Mouse (Mus musculus): ENCODE results near the gene Lman2l. TPM values are rescaled to one million over a fixed set of nuclear protein-coding genes. Genes with fewer than 3 reads are reported as not detected.

The Lman2l gene
- polyA plus RNA-seq, 1 experiment, result 52.8 TPM

- TF ChIP-seq POLR2A (IDR thresholded peaks at IDR 0.05; ENCODE audit: borderline replicate concordance, extremely low read depth, insufficient read depth, insufficient read length, poor library complexity, severe bottlenecking), result no peak
- no peak for TF ChIP-seq CTCF (IDR thresholded peaks at IDR 0.05; ENCODE audit: borderline replicate concordance, extremely low read depth, insufficient read depth, insufficient read length)
- DNase-seq (ENCODE audit: low read depth), result no peak
Measured at GRCm38 (mm10) chr1:36457388-36458014, 12.4 kb upstream of the Lman2l start.

GRCm38 (mm10) chr1:36454055-36454815 is 9.2 kb upstream of the Lman2l start:
- TF ChIP-seq CTCF (IDR thresholded peaks at IDR 0.05; ENCODE audit: borderline replicate concordance, extremely low read depth, insufficient read depth, insufficient read length) (peak; percentile 7; the same call in 1 of the 2 replicates), POLR2A (IDR thresholded peaks at IDR 0.05; ENCODE audit: borderline replicate concordance, extremely low read depth, insufficient read depth, insufficient read length, poor library complexity, severe bottlenecking) (no peak)
- DNase-seq (ENCODE audit: low read depth), result no peak

DNA sequence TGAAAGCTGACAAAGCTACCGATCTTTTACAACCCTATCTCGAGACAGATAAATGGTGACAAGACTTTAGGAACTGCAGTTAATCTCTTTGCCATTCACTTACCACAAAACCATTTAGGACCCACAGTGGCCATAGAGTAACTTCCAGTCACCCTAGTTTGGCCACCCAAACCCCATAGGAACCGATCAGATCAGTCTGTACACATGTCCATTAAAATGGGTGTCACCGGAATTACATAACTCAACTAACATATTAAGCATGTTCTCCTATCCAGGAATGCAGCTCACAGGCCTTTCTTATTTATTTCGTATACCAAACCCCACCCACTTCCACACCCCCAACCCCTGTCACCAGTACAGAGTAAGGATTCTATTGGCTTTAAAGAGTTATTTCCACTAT is 1.8 kb upstream of the Lman2l start:
- no peak for TF ChIP-seq POLR2A (IDR thresholded peaks at IDR 0.05; ENCODE audit: borderline replicate concordance, extremely low read depth, insufficient read depth, insufficient read length, poor library complexity, severe bottlenecking)
- no peak for TF ChIP-seq CTCF (IDR thresholded peaks at IDR 0.05; ENCODE audit: borderline replicate concordance, extremely low read depth, insufficient read depth, insufficient read length)
- DNase-seq (ENCODE audit: low read depth), result no peak

DNA sequence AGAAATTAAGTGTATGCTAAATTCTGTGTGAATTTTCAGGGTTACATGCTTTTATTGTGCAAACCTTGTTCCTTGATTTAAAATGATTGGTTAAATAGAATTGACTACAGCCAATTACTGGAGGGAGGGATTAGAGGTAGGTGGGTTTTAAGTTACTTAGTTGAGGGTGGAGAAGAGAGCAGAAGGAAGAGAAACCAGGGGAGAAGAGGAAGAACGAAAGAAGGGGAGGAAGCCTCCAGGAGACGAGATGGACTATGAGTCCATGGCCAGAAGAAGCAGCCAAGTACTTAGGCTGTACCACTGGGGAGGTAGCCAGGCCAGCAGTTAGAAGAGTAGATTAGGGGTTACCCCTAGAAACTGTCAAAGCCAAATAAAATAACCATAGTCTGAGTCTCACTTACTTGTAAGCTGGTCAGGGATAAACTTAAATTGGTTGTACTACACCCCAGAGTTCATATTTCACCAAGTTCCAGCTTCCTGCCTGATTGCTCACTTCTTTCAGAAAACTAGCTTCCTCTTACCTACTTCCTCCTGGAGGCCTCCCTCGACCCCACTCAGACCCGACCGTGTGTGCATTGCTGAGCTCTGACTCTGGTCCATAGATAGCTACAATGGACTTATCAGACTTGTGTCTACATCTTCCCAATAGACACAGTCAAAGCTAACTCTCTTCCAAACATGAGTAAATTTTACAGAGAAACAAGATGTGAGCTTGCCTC is 1.2 kb upstream of the Lman2l start:
- DNase-seq (ENCODE audit: low read depth), result no peak
- TF ChIP-seq CTCF (IDR thresholded peaks at IDR 0.05; ENCODE audit: borderline replicate concordance, extremely low read depth, insufficient read depth, insufficient read length) (no peak), POLR2A (IDR thresholded peaks at IDR 0.05; ENCODE audit: borderline replicate concordance, extremely low read depth, insufficient read depth, insufficient read length, poor library complexity, severe bottlenecking) (no peak)

- DNase-seq (ENCODE audit: low read depth), result no peak
- TF ChIP-seq CTCF (IDR thresholded peaks at IDR 0.05; ENCODE audit: borderline replicate concordance, extremely low read depth, insufficient read depth, insufficient read length), result no peak
Measured at GRCm38 (mm10) chr1:36445508-36445907, 437 bp upstream of the Lman2l start.

DNA sequence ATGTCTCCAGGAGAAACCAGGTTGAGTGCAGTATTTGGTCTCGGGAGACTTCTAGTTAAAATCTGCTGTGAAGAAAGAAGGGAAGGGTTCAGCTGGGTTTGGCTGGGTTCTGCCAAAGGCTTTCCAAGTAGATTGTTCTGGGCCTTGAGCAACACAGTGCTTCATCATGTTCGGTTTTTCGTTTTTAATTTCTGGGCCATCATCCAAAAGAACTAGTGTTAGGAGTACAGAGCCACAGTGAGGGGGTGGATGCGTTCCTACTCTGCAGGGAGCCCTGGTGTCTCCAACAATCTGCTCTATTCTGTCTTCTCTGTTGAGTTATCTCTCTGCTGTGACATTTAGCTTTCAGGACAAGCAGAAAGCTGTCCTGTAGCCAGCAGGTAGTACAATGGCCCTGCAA is 4.0 kb downstream of the Lman2l start:
- peak; percentile 29 for DNase-seq (ENCODE audit: low read depth)
- no peak for TF ChIP-seq CTCF (IDR thresholded peaks at IDR 0.05; ENCODE audit: borderline replicate concordance, extremely low read depth, insufficient read depth, insufficient read length)
- no peak for TF ChIP-seq POLR2A (IDR thresholded peaks at IDR 0.05; ENCODE audit: borderline replicate concordance, extremely low read depth, insufficient read depth, insufficient read length, poor library complexity, severe bottlenecking)

DNA sequence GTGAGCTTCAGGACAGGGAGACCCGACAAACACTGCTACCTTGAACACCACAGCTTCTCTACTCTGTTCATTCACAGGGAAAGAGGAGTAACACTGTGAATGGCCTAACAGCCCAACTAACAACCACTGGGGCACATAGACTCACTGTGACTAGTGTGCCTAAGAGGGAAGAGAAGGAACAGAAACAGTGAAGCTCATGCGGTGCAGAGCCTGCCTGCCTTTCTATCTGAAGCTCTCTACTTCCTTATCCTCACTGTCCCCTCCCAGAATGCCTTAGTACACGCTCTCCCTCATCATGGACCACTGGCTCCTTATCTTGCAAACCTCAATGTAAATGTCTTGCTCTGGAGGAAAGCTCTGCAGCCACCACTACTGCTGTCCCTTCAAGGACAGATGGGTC is 7.8 kb downstream of the Lman2l start:
- TF ChIP-seq POLR2A (IDR thresholded peaks at IDR 0.05; ENCODE audit: borderline replicate concordance, extremely low read depth, insufficient read depth, insufficient read length, poor library complexity, severe bottlenecking), result no peak
- TF ChIP-seq CTCF (IDR thresholded peaks at IDR 0.05; ENCODE audit: borderline replicate concordance, extremely low read depth, insufficient read depth, insufficient read length), result no peak
- DNase-seq (ENCODE audit: low read depth), result no peak

- no peak for TF ChIP-seq CTCF (IDR thresholded peaks at IDR 0.05; ENCODE audit: borderline replicate concordance, extremely low read depth, insufficient read depth, insufficient read length)
- TF ChIP-seq POLR2A (IDR thresholded peaks at IDR 0.05; ENCODE audit: borderline replicate concordance, extremely low read depth, insufficient read depth, insufficient read length, poor library complexity, severe bottlenecking), result no peak
- no peak for DNase-seq (ENCODE audit: low read depth)
Measured at GRCm38 (mm10) chr1:36436515-36436914, 8.6 kb downstream of the Lman2l start.

- no peak for DNase-seq (ENCODE audit: low read depth)
- TF ChIP-seq CTCF (IDR thresholded peaks at IDR 0.05; ENCODE audit: borderline replicate concordance, extremely low read depth, insufficient read depth, insufficient read length), result no peak
- no peak for TF ChIP-seq POLR2A (IDR thresholded peaks at IDR 0.05; ENCODE audit: borderline replicate concordance, extremely low read depth, insufficient read depth, insufficient read length, poor library complexity, severe bottlenecking)
Measured at GRCm38 (mm10) chr1:36435071-36435470, 10.0 kb downstream of the Lman2l start.

DNA sequence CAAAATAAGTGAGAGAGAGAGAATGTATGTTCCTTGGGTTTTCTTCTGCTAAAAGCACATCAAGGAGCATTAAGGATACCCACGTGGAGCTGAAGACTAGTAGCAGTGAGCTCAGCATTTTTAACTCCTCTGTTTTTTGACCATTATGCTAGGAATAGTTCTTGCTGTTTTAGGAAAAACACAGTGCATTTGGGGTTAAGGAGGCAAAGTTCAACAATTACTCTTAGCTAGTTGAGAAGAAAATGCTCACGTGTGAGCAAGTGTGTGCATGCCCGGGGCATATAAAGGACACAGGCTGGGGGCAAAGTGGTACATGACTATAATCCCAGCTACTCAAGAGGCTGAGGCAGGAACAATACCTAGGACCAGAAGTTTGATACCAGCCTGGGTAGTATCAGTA is 11.5 kb downstream of the Lman2l start:
- no peak for TF ChIP-seq CTCF (IDR thresholded peaks at IDR 0.05; ENCODE audit: borderline replicate concordance, extremely low read depth, insufficient read depth, insufficient read length)
- TF ChIP-seq POLR2A (IDR thresholded peaks at IDR 0.05; ENCODE audit: borderline replicate concordance, extremely low read depth, insufficient read depth, insufficient read length, poor library complexity, severe bottlenecking), result no peak
- DNase-seq (ENCODE audit: low read depth), result no peak

GRCm38 (mm10) chr1:36432999-36433398 is 12.1 kb downstream of the Lman2l start:
- TF ChIP-seq CTCF (IDR thresholded peaks at IDR 0.05; ENCODE audit: borderline replicate concordance, extremely low read depth, insufficient read depth, insufficient read length) (no peak), POLR2A (IDR thresholded peaks at IDR 0.05; ENCODE audit: borderline replicate concordance, extremely low read depth, insufficient read depth, insufficient read length, poor library complexity, severe bottlenecking) (no peak)

More at GRCm38 (mm10) chr1:36432999-36433398, 12.1 kb downstream of the Lman2l start:
- no peak for DNase-seq (ENCODE audit: low read depth)
